Mouse (Mus musculus) testis, adult 2 months (tissue): ENCODE data around the gene Gm49358. TPM values are rescaled to one million over a fixed set of nuclear protein-coding genes. Genes with fewer than 3 reads are reported as not detected.

ENCODE experiments used
- H3K27ac ChIP-seq: fragments of 200-500 bp; 2 replicates; pipeline ENCODE4 v1.5.1; 2012; ENCODE audit warnings: low read depth, low read length; ENCODE audit not compliant: control insufficient read depth, insufficient read depth
- H3K27me3 ChIP-seq: fragments of 200-500 bp; 2 replicates; pipeline ENCODE4 v1.6.1; 2012; ENCODE audit warnings: mild to moderate bottlenecking, low read length, moderate library complexity; ENCODE audit not compliant: control insufficient read depth, insufficient read depth
- H3K36me3 ChIP-seq: fragments of 200-500 bp; 2 replicates; pipeline ENCODE4 v1.6.1; 2012; ENCODE audit warnings: mild to moderate bottlenecking, low read length; ENCODE audit not compliant: control insufficient read depth, insufficient read depth
- H3K4me1 ChIP-seq: fragments of 200-500 bp; 2 replicates; pipeline ENCODE4 v1.6.1; 2012; ENCODE audit warnings: low read length; ENCODE audit not compliant: control insufficient read depth, insufficient read depth
- H3K4me3 ChIP-seq: fragments of 200-500 bp; 2 replicates; pipeline ENCODE4 v1.5.1; 2012; ENCODE audit warnings: low read depth, mild to moderate bottlenecking, low read length, moderate library complexity, mixed read lengths; ENCODE audit not compliant: control insufficient read depth
- CTCF ChIP-seq: fragments of 200-500 bp; IDR thresholded peaks from 2 replicates; pipeline ENCODE4 v1.5.1; 2012; ENCODE audit warnings: low read depth, mild to moderate bottlenecking, inconsistent platforms, low read length, moderate library complexity; ENCODE audit not compliant: control insufficient read depth, insufficient read depth, insufficient replicate concordance
- POLR2A ChIP-seq: fragments of 200-500 bp; IDR thresholded peaks from 2 replicates; pipeline ENCODE4 v1.6.1; 2012; ENCODE audit warnings: low read depth, mild to moderate bottlenecking, inconsistent platforms, low read length, moderate library complexity; ENCODE audit not compliant: control insufficient read depth
- polyA plus RNA-seq: library from polyadenylated mRNA; depleted of rRNA; stranded (reverse); fragments of >200 nt; gene quantifications from 2 replicates; pipeline ENCODE4 v1.2.3, GENCODE M21; 2012

The Gm49358 gene
- polyA plus RNA-seq, 1 experiment = not detected

GRCm38 (mm10) chr10:86852160-86852559 is 88.4 kb downstream of the Gm49358 start:
- TF ChIP-seq POLR2A (no peak), CTCF (no peak)

GRCm38 (mm10) chr10:86853433-86853832 is 89.7 kb downstream of the Gm49358 start:
- H3K4me3 ChIP-seq = no peak overlapping the region
- H3K4me1 ChIP-seq = no peaks in the 10 kb centered on the region
- H3K27ac ChIP-seq = no peak overlapping the region
- no peaks in the 10 kb centered on the region for H3K27me3 ChIP-seq
- TF ChIP-seq CTCF (no peak), POLR2A (no peak)
- no peaks in the 10 kb centered on the region for H3K36me3 ChIP-seq

More at GRCm38 (mm10) chr10:86852160-86852559, 88.4 kb downstream of the Gm49358 start:
- Histone ChIP-seq H3K27me3 (no peaks in the 10 kb centered on the region), H3K4me1 (no peaks in the 10 kb centered on the region), H3K36me3 (no peaks in the 10 kb centered on the region), H3K27ac (no peak overlapping the region), H3K4me3 (no peak overlapping the region)

GRCm38 (mm10) chr10:86860396-86860795 is 96.6 kb downstream of the Gm49358 start:
- no peaks in the 10 kb centered on the region for H3K4me1 ChIP-seq
- no peaks in the 10 kb centered on the region for H3K36me3 ChIP-seq
- no peak overlapping the region for H3K4me3 ChIP-seq
- no peak for TF ChIP-seq CTCF
- TF ChIP-seq POLR2A = no peak
- H3K27ac ChIP-seq = no peak overlapping the region
- no peaks in the 10 kb centered on the region for H3K27me3 ChIP-seq

- no peak overlapping the region for H3K4me3 ChIP-seq
- H3K4me1 ChIP-seq = no peaks in the 10 kb centered on the region
- no peaks in the 10 kb centered on the region for H3K27me3 ChIP-seq
- no peaks in the 10 kb centered on the region for H3K36me3 ChIP-seq
- no peak for TF ChIP-seq CTCF
- no peak for TF ChIP-seq POLR2A
- no peak overlapping the region for H3K27ac ChIP-seq
Observed at GRCm38 (mm10) chr10:86862496-86862895, 98.7 kb downstream of the Gm49358 start.

GRCm38 (mm10) chr10:86863429-86863828 is 99.7 kb downstream of the Gm49358 start:
- no peak overlapping the region for H3K4me3 ChIP-seq
- no peaks in the 10 kb centered on the region for H3K36me3 ChIP-seq
- no peaks in the 10 kb centered on the region for H3K4me1 ChIP-seq
- no peaks in the 10 kb centered on the region for H3K27me3 ChIP-seq
- H3K27ac ChIP-seq = no peak overlapping the region
- TF ChIP-seq POLR2A (no peak), CTCF (no peak; the same call in 1 of the 2 replicates)

GRCm38 (mm10) chr10:86872121-86872520 is 108.3 kb downstream of the Gm49358 start:
- Histone ChIP-seq H3K4me1 (no peaks in the 10 kb centered on the region), H3K36me3 (no peaks in the 10 kb centered on the region), H3K4me3 (no peak overlapping the region), H3K27ac (no peak overlapping the region), H3K27me3 (no peaks in the 10 kb centered on the region)
- TF ChIP-seq CTCF = no peak
- TF ChIP-seq POLR2A = no peak

GRCm38 (mm10) chr10:86872591-86872990 is 108.8 kb downstream of the Gm49358 start:
- TF ChIP-seq POLR2A = no peak
- no peak for TF ChIP-seq CTCF
- H3K36me3 ChIP-seq = no peaks in the 10 kb centered on the region
- H3K4me1 ChIP-seq = no peaks in the 10 kb centered on the region
- no peak overlapping the region for H3K27ac ChIP-seq
- H3K4me3 ChIP-seq = no peak overlapping the region
- no peaks in the 10 kb centered on the region for H3K27me3 ChIP-seq

- Histone ChIP-seq H3K27ac (no peak overlapping the region), H3K4me3 (no peak overlapping the region), H3K27me3 (no peaks in the 10 kb centered on the region), H3K4me1 (no peaks in the 10 kb centered on the region), H3K36me3 (no peaks in the 10 kb centered on the region)
- TF ChIP-seq POLR2A = no peak
- no peak for TF ChIP-seq CTCF
Observed at GRCm38 (mm10) chr10:86878721-86879120, 114.9 kb downstream of the Gm49358 start.
